ENCODE assay signal across 11 mouse cellular contexts in the genomic region with DNA sequence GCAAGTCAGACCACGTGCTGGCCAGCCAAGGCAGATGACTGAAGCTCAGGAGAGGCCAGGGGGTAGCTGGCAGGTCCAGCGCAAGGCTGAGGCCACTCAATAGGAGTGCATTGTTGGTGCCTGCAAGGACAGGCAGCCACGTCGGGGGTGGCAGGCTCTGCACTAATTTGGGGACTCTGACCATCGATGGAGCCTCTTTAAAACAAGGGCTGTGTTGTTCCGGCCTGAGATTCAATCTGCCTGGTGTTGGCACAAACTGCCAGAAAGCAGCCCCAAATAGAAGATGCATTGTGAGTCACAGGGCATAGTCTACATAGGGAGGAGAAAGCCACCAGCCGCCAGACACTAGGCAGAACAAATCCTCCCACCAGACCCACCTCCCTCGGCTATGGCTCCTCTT. TPM values are rescaled to one million over a fixed set of nuclear protein-coding genes. Genes with fewer than 3 reads are reported as not detected.
DNase-seq lines count a peak whose midpoint lies in the region; ATAC-seq and TF ChIP-seq lines count a peak whose summit lies in the region.
"Had no signal": no experiment of that assay in that cellular context is flagged by ENCODE, and none has a peak within 500 bp of the region (broad histone marks: within the 10 kb centered on the region; RNA-seq: fewer than 3 reads in every experiment).

No protein-coding gene starts in this region.

- ATAC-seq in forebrain, embryonic 16.5 days = peak; percentile 63
- ATAC-seq in forebrain, embryonic 12.5 days (ENCODE audit: low FRiP score) = no peak
- ATAC-seq in midbrain, postnatal 0 days (ENCODE audit: low FRiP score) = peak; percentile 69
- ATAC-seq: CD4-positive, CD25-positive, alpha-beta regulatory T cell, adult 4 months; liver, postnatal 0 days had no signal

- 30% methylated on average over 8 of the region's 8 CpGs for WGBS in forebrain, embryonic 16.5 days
- WGBS in forebrain, embryonic 12.5 days = 62% methylated on average over 8 of the region's 8 CpGs
- WGBS in midbrain, postnatal 0 days = 54% methylated on average over 8 of the region's 8 CpGs

- peaks cover 4% of the 10 kb centered on the region; the same call in 1 of the 2 replicates for H3K4me1 ChIP-seq in forebrain, embryonic 16.5 days (replicated peaks; ENCODE audit: control insufficient read depth, insufficient read depth, low read length)
- H3K4me1 ChIP-seq in forebrain, embryonic 12.5 days = peaks cover 16% of the 10 kb centered on the region
- H3K4me1 ChIP-seq in midbrain, postnatal 0 days (ENCODE audit: insufficient read depth, low read length) = no peaks in the 10 kb centered on the region

- TF ChIP-seq POLR2A in brain, embryonic 14.5 days (IDR thresholded peaks at IDR 0.05; ENCODE audit: borderline replicate concordance, extremely low read depth, insufficient read depth, insufficient read length, poor library complexity, severe bottlenecking) = no peak

- H3K36me3 ChIP-seq in forebrain, embryonic 16.5 days (ENCODE audit: control insufficient read depth, insufficient read depth) = no peaks in the 10 kb centered on the region
- H3K36me3 ChIP-seq in forebrain, embryonic 12.5 days (replicated peaks) = no peaks in the 10 kb centered on the region
- H3K36me3 ChIP-seq in midbrain, postnatal 0 days (ENCODE audit: insufficient read depth, low read length) = no peaks in the 10 kb centered on the region

- H3K4me2 ChIP-seq in forebrain, embryonic 16.5 days (ENCODE audit: low read length) = no peak overlapping the region
- H3K4me2 ChIP-seq in forebrain, embryonic 12.5 days = no peak overlapping the region
- H3K4me2 ChIP-seq in midbrain, postnatal 0 days (ENCODE audit: low read depth, low read length, poor library complexity, severe bottlenecking) = no peak overlapping the region

- no peak overlapping the region for H3K27ac ChIP-seq in forebrain, embryonic 16.5 days (ENCODE audit: low read length)
- no peak overlapping the region for H3K27ac ChIP-seq in forebrain, embryonic 12.5 days
- H3K27ac ChIP-seq in midbrain, postnatal 0 days (ENCODE audit: low read depth, low read length) = 0 out of 2 replicates have a peak overlapping the region, but pooled peaks have one; percentile 21

- H3K9me3 ChIP-seq in forebrain, embryonic 16.5 days (ENCODE audit: control insufficient read depth, low read length) = no peaks in the 10 kb centered on the region
- H3K9me3 ChIP-seq in forebrain, embryonic 12.5 days = no peaks in the 10 kb centered on the region
- H3K9me3 ChIP-seq in midbrain, postnatal 0 days (ENCODE audit: low read length) = no peaks in the 10 kb centered on the region

- no peak for TF ChIP-seq CTCF in brain, embryonic 14.5 days (IDR thresholded peaks at IDR 0.05; ENCODE audit: borderline replicate concordance, extremely low read depth, insufficient read depth, insufficient read length)
- TF ChIP-seq CTCF in midbrain, postnatal 0 days (IDR thresholded peaks at IDR 0.05) = no peak

- DNase-seq in brain, embryonic 14.5 days (ENCODE audit: low read depth) = peak; percentile 74
- DNase-seq in layer of hippocampus, adult 8-10 months (ENCODE audit: low spot score in 2 of 2) = peak; percentile 77 to 90
- DNase-seq in midbrain, postnatal 0 days (ENCODE audit: low spot score) = peak; percentile 78
- DNase-seq in spleen, postnatal 4 days (ENCODE audit: low spot score in 2 of 2) = no peak
- no peak for DNase-seq in gastrocnemius, adult 18-20 months (ENCODE audit: low spot score)
- no peak for DNase-seq in gastrocnemius, adult 8-10 months (ENCODE audit: low spot score in 2 of 2)
- DNase-seq: liver, postnatal 0 days; thymus, postnatal 36 days had no signal

- no peak overlapping the region for H3K9ac ChIP-seq in forebrain, embryonic 16.5 days (replicated peaks; ENCODE audit: low read depth, low read length)
- H3K9ac ChIP-seq in forebrain, embryonic 12.5 days = no peak overlapping the region
- H3K9ac ChIP-seq in midbrain, postnatal 0 days (replicated peaks; ENCODE audit: low read length, poor library complexity, severe bottlenecking) = no peak overlapping the region
- H3K9ac ChIP-seq: liver, postnatal 0 days had no signal

- no peak overlapping the region for H3K4me3 ChIP-seq in forebrain, embryonic 16.5 days (replicated peaks; ENCODE audit: low read length)
- H3K4me3 ChIP-seq in forebrain, embryonic 12.5 days (replicated peaks) = no peak overlapping the region
- no peak overlapping the region for H3K4me3 ChIP-seq in midbrain, postnatal 0 days (ENCODE audit: low read depth, low read length)

- no peaks in the 10 kb centered on the region for H3K27me3 ChIP-seq in forebrain, embryonic 16.5 days (replicated peaks; ENCODE audit: control insufficient read depth, insufficient read depth, low read length)
- H3K27me3 ChIP-seq in forebrain, embryonic 12.5 days = 0 out of 2 replicates have a peak, but pooled peaks cover 6% of the 10 kb centered on the region
- H3K27me3 ChIP-seq in midbrain, postnatal 0 days (ENCODE audit: insufficient read depth, low read length) = no peaks in the 10 kb centered on the region

RNA-seq across cellular contexts. Expression of gene Padi2, which starts 23.6 kb away (rescaled TPM):
- 0.88 and 1.0 TPM in 2 replicates for polyA plus RNA-seq in forebrain, embryonic 16.5 days (2015; fragmentation: Nextera tagmentation; extraction: Ambion mirVana)
- 0.45 and 0.74 TPM in 2 replicates for polyA plus RNA-seq in forebrain, embryonic 12.5 days (2016; fragmentation: Nextera tagmentation; extraction: Ambion mirVana)
- polyA plus RNA-seq in brain, embryonic 14.5 days (2012; rRNA removed) = 0.43 and 0.67 TPM in 2 replicates
- total RNA-seq in layer of hippocampus, adult 8-10 months (2022) = 10 to 100 TPM; 25.4 to 44.6 (median 32.6) TPM
- total RNA-seq in midbrain, postnatal 0 days (2014; rRNA removed) = 3.1 and 7.1 TPM in 2 replicates
- 2.7 and 3.3 TPM in 2 replicates for polyA plus RNA-seq in midbrain, postnatal 0 days (2015; fragmentation: Nextera tagmentation; extraction: Ambion mirVana)
- 100 to 1,000 TPM; 129 to 189 TPM for total RNA-seq in gastrocnemius, adult 18-20 months (2021)
- 100 to 1,000 TPM in 2 of 4 experiments, 10 to 100 TPM in 2; 91.7 to 147 (median 109) TPM for total RNA-seq in gastrocnemius, adult 8-10 months (2022)

RNA-seq across cellular contexts. Expression of gene Sdhb, which starts 31.3 kb away (rescaled TPM):
- polyA plus RNA-seq in forebrain, embryonic 16.5 days (2015; fragmentation: Nextera tagmentation; extraction: Ambion mirVana) = 420 and 438 TPM in 2 replicates
- polyA plus RNA-seq in forebrain, embryonic 12.5 days (2016; fragmentation: Nextera tagmentation; extraction: Ambion mirVana) = 380 and 396 TPM in 2 replicates
- polyA plus RNA-seq in brain, embryonic 14.5 days (2012; rRNA removed) = 213 and 233 TPM in 2 replicates
- 100 to 1,000 TPM; 169 to 190 (median 176) TPM for total RNA-seq in layer of hippocampus, adult 8-10 months (2022)
- 194 and 243 TPM in 2 replicates for total RNA-seq in midbrain, postnatal 0 days (2014; rRNA removed)
- polyA plus RNA-seq in midbrain, postnatal 0 days (2015; fragmentation: Nextera tagmentation; extraction: Ambion mirVana) = 529 and 575 TPM in 2 replicates
- total RNA-seq in gastrocnemius, adult 18-20 months (2021) = 100 to 1,000 TPM; 630 to 677 TPM
- 100 to 1,000 TPM; 520 to 588 (median 538) TPM for total RNA-seq in gastrocnemius, adult 8-10 months (2022)

RNA-seq across cellular contexts. Expression of gene Atp13a2, which starts 56.9 kb away (rescaled TPM):
- 126 and 142 TPM in 2 replicates for polyA plus RNA-seq in forebrain, embryonic 16.5 days (2015; fragmentation: Nextera tagmentation; extraction: Ambion mirVana)
- 75.5 and 82.3 TPM in 2 replicates for polyA plus RNA-seq in forebrain, embryonic 12.5 days (2016; fragmentation: Nextera tagmentation; extraction: Ambion mirVana)
- 260 and 278 TPM in 2 replicates for polyA plus RNA-seq in brain, embryonic 14.5 days (2012; rRNA removed)
- total RNA-seq in layer of hippocampus, adult 8-10 months (2022) = 100 to 1,000 TPM; 144 to 156 (median 150) TPM
- 379 and 419 TPM in 2 replicates for total RNA-seq in midbrain, postnatal 0 days (2014; rRNA removed)
- 182 and 201 TPM in 2 replicates for polyA plus RNA-seq in midbrain, postnatal 0 days (2015; fragmentation: Nextera tagmentation; extraction: Ambion mirVana)
- 10 to 100 TPM; 16.2 to 21.1 TPM for total RNA-seq in gastrocnemius, adult 18-20 months (2021)
- 10 to 100 TPM; 17.2 to 22.5 (median 18.4) TPM for total RNA-seq in gastrocnemius, adult 8-10 months (2022)

Comparison
In these comparisons a context has a peak if more than half of its experiments do, and no peak if none do; other contexts are left out.
1. DNase-seq: peak in brain, embryonic 14.5 days (single experiment), layer of hippocampus, adult 8-10 months (2 of 2) and midbrain, postnatal 0 days (single experiment); none in spleen, postnatal 4 days (0 of 2), gastrocnemius, adult 18-20 months (single experiment) and gastrocnemius, adult 8-10 months (0 of 2).
2. RNA of gene Atp13a2, which starts 56.9 kb away (total RNA-seq): 379 to 419 TPM in midbrain, postnatal 0 days and 144 to 156 TPM in layer of hippocampus, adult 8-10 months; 16.2 to 21.1 TPM in gastrocnemius, adult 18-20 months and 17.2 to 22.5 TPM in gastrocnemius, adult 8-10 months; every median in the first group is over 4 times any median in the second.